Mouse (Mus musculus): ENCODE measurements around the gene Rbfox1.

The Rbfox1 gene

DNA sequence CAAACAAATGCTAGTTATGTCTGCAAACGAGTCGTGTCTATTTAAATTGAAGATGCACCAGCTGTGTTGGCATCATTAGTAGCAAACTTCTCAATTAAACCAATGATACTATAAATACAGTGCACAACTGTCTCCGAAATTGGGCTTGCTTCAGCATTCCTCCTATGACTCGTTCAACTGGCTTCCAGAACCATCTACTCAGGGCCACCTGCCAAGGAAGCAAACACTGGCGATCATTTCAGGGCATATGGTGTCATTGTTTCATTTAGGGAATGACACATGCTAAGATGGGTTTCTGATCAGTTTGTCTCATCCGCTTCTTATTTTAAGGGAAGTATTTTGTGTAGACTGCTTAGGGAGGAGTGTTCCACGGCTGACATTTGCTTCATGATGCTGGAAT is 1397.1 kb downstream of the Rbfox1 start:
- no peak for DNase-seq

GRCm38 (mm10) chr16:7292985-7293805 is 1408.0 kb downstream of the Rbfox1 start:
- no peak for DNase-seq

GRCm38 (mm10) chr16:7302416-7302815 is 1417.3 kb downstream of the Rbfox1 start:
- DNase-seq, result no peak

- no peak for DNase-seq
Observed at GRCm38 (mm10) chr16:7329196-7329595, 1444.0 kb downstream of the Rbfox1 start.

GRCm38 (mm10) chr16:7341186-7341585 is 1456.0 kb downstream of the Rbfox1 start:
- DNase-seq, result peak; percentile 39

- no peak for DNase-seq
Observed at GRCm38 (mm10) chr16:7345298-7345697, 1460.1 kb downstream of the Rbfox1 start.

- DNase-seq, result peak; percentile 56
Observed at GRCm38 (mm10) chr16:7346001-7346625, 1461.0 kb downstream of the Rbfox1 start.

- no peak for DNase-seq
Observed at GRCm38 (mm10) chr16:7347522-7348165, 1462.5 kb downstream of the Rbfox1 start.

GRCm38 (mm10) chr16:7352808-7353207 is 1467.7 kb downstream of the Rbfox1 start:
- peak; percentile 30 for DNase-seq

DNA sequence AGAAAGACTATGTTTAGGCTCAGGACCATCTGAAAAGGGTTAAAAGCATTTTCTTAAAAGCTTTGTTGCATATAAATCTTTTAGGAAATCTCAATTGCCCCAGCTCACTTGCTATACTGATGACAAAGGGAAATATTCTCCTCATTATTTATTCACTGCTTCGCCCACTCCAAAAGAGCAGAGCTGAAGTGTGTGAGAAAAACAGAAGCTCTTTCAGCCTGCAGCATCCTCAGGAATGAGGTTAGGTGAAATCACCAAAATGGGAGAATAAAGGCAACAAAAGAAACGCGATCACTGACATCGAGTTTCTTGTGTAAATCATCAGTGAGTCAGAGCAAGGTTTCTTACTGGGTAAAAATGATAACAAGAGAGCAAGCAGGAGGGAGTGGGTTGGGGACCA is 1469.0 kb downstream of the Rbfox1 start:
- DNase-seq, result peak; percentile 30

DNA sequence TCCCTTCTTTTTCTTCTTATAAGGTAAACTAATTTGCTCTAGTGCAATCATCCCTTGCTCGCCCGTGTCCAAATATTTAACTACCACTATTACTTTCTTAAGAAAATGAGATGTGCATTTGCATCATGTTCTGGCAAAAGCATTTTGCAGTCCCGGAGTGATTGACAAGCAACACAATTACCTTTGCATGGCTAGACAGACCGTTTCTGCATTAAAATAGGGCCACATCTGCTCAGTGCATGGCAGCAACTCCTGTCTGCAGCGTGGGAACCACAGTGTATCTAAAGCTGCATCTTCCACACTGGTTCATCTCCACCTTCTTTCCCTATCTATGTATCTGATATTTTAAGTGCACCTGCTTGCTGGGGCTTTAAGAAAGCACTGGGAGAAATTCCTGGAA is 1473.9 kb downstream of the Rbfox1 start:
- no peak for DNase-seq

- DNase-seq, result no peak
Observed at GRCm38 (mm10) chr16:7360706-7361105, 1475.6 kb downstream of the Rbfox1 start.

GRCm38 (mm10) chr16:7365878-7366277 is 1480.7 kb downstream of the Rbfox1 start:
- DNase-seq, result no peak

- DNase-seq, result peak; percentile 69
Observed at GRCm38 (mm10) chr16:7374146-7374545, 1489.0 kb downstream of the Rbfox1 start.

GRCm38 (mm10) chr16:7374674-7375073 is 1489.5 kb downstream of the Rbfox1 start:
- DNase-seq, result peak; percentile 87

DNA sequence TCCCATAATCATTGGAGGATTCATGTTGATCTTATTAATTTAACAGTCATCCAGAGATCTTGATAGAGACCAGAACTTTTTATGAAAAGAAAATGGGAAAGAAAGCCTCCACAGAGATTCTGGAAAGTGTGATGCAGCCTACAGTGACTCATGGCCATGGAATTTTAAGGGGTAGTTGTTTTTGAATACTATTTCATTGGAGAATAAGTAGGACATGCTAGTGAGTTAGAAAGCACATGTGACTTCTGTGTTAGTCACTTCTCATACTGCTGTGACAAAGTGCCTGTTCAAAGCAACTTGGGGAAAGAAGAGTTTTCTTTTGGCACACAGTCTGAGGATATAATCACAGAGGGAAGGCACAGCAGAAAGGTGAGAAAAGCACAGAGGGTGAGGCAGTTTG is 1510.9 kb downstream of the Rbfox1 start:
- DNase-seq, result no peak

- DNase-seq, result peak; percentile 42
Observed at GRCm38 (mm10) chr16:7404766-7405492, 1519.8 kb downstream of the Rbfox1 start.

DNA sequence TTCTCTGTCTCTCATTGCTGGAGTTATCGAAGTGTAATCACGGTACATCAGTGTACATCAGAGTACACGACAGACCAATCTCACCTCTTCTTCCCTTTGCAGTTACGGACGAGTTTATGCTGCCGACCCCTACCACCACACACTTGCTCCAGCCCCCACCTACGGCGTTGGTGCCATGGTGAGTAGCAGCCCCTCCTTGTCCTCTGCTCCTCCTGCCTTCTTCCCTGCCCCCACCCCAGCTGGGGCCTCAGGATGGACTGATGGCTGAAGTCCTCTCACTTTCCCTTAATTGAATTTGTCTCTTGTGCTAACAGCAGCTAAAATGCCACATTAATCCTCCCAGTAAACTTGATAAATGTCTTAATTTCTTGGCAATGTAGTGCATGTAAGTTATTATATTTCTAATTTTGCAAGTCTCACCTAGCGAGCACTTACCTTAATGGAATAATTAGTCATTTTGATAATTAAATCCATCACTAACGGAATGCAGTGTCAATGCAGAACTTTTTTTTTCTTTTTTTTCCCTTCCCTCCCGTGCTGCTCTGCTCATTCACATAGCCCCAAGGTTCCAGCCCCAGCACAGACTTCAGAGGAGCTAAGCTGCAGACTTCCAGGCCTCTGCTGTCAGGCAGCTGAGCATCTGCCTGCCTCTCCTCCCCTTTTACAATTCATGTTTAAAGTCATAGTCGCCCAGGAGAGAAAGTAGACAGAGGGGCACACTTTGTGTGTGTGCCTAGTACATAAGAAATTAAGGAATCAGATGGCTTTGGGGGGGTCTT is 1522.9 kb downstream of the Rbfox1 start:
- peak; percentile 24 for DNase-seq

GRCm38 (mm10) chr16:7419655-7420281 is 1534.6 kb downstream of the Rbfox1 start:
- DNase-seq, result peak; percentile 63

DNA sequence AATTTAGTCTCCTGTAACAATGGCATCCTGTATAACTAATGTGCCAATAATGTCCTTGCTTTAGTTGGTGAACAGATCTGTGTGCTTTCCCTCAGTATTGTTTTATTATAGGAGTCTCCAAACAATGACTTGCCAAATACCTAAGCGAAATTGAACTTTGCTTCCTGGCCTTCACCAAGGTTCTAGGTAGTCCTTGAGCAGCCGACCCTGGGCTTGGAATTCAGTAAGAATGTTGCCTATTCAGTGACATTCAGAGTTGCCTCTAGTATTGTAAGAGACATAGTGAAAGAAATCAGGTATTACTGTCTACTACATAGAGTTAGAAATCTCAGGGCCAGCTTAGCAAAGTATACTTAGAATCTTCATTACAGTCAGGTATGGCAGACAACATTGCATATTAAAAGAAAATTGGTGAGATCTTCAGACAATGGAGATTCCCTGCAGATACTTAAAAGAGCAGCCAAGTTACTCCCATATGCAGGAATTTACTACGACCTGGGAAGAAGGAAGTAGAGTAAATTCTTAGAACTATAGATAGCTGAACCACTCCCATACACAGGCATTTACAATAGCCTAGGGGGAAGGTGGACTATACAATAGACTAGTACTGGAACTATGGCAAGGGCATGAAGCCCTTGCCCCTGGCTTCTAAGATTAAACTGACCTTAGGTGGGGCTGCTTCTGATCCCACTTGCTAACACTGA is 1540.4 kb downstream of the Rbfox1 start:
- no peak for DNase-seq

DNA sequence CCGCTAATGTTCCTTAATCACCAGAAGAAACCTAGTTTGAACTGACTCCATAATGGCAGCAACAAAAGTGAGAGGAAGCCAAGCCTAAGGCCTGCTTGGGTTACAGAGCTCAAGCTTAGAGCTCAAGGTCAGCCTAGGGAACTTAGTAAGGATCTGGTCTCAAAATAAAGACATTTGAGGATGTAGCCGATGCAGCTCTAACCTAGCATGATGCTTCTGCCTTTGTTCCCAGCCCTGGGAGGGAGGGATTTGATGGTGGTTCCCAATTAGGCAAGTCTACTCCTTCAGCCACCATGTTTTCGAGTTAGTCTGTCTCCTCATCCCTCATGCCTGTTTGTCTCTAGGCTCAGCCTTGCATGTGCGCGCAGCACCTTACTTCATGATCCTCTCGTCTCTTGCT is 1548.1 kb downstream of the Rbfox1 start:
- no peak for DNase-seq

All from retina, postnatal 1 day (tissue).